In the genomic region with DNA sequence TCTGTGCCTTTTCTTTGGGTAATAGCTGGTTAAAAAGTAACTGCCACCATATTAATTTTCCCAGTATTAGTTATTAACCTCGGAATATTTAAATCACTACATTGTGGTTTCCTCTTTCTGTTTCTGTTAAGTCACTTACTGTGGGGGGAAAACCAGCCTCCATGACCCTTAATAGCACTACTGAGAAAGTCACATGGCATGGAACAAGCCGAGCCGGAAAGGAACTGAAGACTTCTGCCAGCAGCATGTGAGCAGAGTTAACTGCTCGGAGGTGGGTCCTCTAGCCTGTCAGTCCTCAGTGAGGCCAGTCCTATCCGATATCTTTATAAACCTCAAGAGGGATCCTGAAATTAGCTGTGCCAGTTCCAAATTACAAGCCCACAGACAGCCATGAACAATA, we compare ENCODE assay signal across 1 mouse cellular context.
A peak's percentile ranks its signal among the peaks of the same experiment; 100 is the strongest.
TF ChIP-seq lines count a peak whose summit lies in the region.

No protein-coding gene starts in this region.

TF ChIP-seq in CH12.LX, 34 proteins besides CTCF, POLR2A, EP300 and RAD21 (continued from another document):
- TF ChIP-seq USF1 (IDR thresholded peaks at IDR 0.05; ENCODE audit: low read depth, low read length) (peak; percentile 77), MAX (IDR thresholded peaks at IDR 0.05; ENCODE audit: low read length) (peak; percentile 93), POLR2AphosphoS2 (IDR thresholded peaks at IDR 0.05; ENCODE audit: low read depth, low read length) (no peak), NRF1 (IDR thresholded peaks at IDR 0.05; ENCODE audit: low read depth, low read length) (no peak), ELF1 (IDR thresholded peaks at IDR 0.05; ENCODE audit: low read depth, low read length) (0 out of 2 replicates have a peak, but pooled peaks have one; percentile 28), ZKSCAN1 (IDR thresholded peaks at IDR 0.05; ENCODE audit: borderline replicate concordance, low read depth, low read length) (no peak), TCF12 (IDR thresholded peaks at IDR 0.05; ENCODE audit: low read depth, low read length) (peak; percentile 77; the same call in 1 of the 2 replicates), UBTF (IDR thresholded peaks at IDR 0.05; ENCODE audit: low read depth, low read length) (no peak), TBP (conservative IDR thresholded peaks at IDR 0.05; ENCODE audit: low read depth, low read length) (0 out of 2 replicates have a peak, but pooled peaks have one; percentile 14), MYC (IDR thresholded peaks at IDR 0.05; ENCODE audit: low read depth, low read length) (peak; percentile 86), ZMIZ1 (IDR thresholded peaks at IDR 0.05; ENCODE audit: low read depth, low read length) (no peak), JUN (IDR thresholded peaks at IDR 0.05; ENCODE audit: insufficient read depth, low read depth, low read length) (no peak), MAZ (IDR thresholded peaks at IDR 0.05; ENCODE audit: low read depth, low read length) (no peak), ETS1 (conservative IDR thresholded peaks at IDR 0.05; ENCODE audit: low read depth, low read length) (peak; percentile 87)
